Mouse (Mus musculus) liver, postnatal 0 days (tissue): ENCODE results near the gene Pla2g2d. TPM values are rescaled to one million over a fixed set of nuclear protein-coding genes. Genes with fewer than 3 reads are reported as not detected.

Experiments
- ATAC-seq: fragments of 200-750 bp; cut with Nextera tagmentation; 2 replicates; pipeline ENCODE4 v1.8.0; 2017; ENCODE audit warnings: mild to moderate bottlenecking, moderate library complexity
- DNase-seq: peaks from one replicate; pipeline ENCODE4 v3.0.0-alpha.2; 2016
- H3K27ac ChIP-seq: fragments of 300-500 bp; sonication (generic); 2 replicates; pipeline ENCODE4 v1.5.1; 2014; ENCODE audit warnings: antibody characterized with exemption, moderate library complexity, mild to moderate bottlenecking, low read depth
- H3K27me3 ChIP-seq: fragments of 300-500 bp; sonication (generic); 2 replicates; pipeline ENCODE4 v1.6.1; 2014; ENCODE audit warnings: low read length, control low read depth, mixed read lengths; ENCODE audit not compliant: insufficient read depth
- H3K36me3 ChIP-seq: fragments of 300-500 bp; sonication (generic); replicated peaks from 2 replicates; pipeline ENCODE4 v1.6.1; 2014; ENCODE audit warnings: mild to moderate bottlenecking, control low read depth, low read length, moderate library complexity, mixed read lengths; ENCODE audit not compliant: insufficient read depth
- H3K4me1 ChIP-seq: fragments of 300-500 bp; sonication (generic); 2 replicates; pipeline ENCODE4 v1.6.1; 2014; ENCODE audit warnings: antibody characterized with exemption, mild to moderate bottlenecking, control low read depth; ENCODE audit not compliant: insufficient read depth
- H3K4me2 ChIP-seq: fragments of 300-500 bp; sonication (generic); 2 replicates; pipeline ENCODE4 v1.6.1; 2014; ENCODE audit warnings: low read depth, mild to moderate bottlenecking, low read length, moderate library complexity, mixed read lengths
- H3K4me3 ChIP-seq: fragments of 300-500 bp; sonication (generic); 2 replicates; pipeline ENCODE4 v1.5.1; 2014; ENCODE audit warnings: low read depth, low read length
- H3K9ac ChIP-seq: fragments of 300-500 bp; sonication (generic); replicated peaks from 2 replicates; pipeline ENCODE4 v1.6.1; 2014; ENCODE audit warnings: mild to moderate bottlenecking, moderate library complexity
- H3K9me3 ChIP-seq: fragments of 300-500 bp; sonication (generic); 2 replicates; pipeline ENCODE4 v1.6.1; 2016; ENCODE audit warnings: mild to moderate bottlenecking, control low read depth, low read length, mixed read lengths
- CTCF ChIP-seq: sonication (generic); IDR thresholded peaks from 2 replicates; pipeline ENCODE4 v1.5.1; 2016; ENCODE audit warnings: antibody characterized with exemption, low read depth
- EP300 ChIP-seq: IDR thresholded peaks from 2 replicates; pipeline ENCODE4 v1.6.1; 2016; ENCODE audit warnings: antibody characterized with exemption, low read depth, mild to moderate bottlenecking
- WGBS: fragments of 180-500 bp; shearing (Covaris S2); extraction: QIAGEN DNeasy Blood & Tissue Kit; methylation state at CpG from one replicate; pipeline ENCODE4 v1.1.7; 2014; ENCODE audit not compliant: insufficient replicate concordance; 5-methylcytosine and 5-hydroxymethylcytosine counted together
- polyA plus RNA-seq: library from polyadenylated mRNA; unstranded; fragments of >200 nt; fragmentation: Nextera tagmentation; extraction: Ambion mirVana; gene quantifications from 2 replicates; pipeline ENCODE4 v1.2.1, GENCODE M21; 2015

Pla2g2d gene
- 0.05 and 0.06 TPM in 2 replicates for polyA plus RNA-seq

DNA sequence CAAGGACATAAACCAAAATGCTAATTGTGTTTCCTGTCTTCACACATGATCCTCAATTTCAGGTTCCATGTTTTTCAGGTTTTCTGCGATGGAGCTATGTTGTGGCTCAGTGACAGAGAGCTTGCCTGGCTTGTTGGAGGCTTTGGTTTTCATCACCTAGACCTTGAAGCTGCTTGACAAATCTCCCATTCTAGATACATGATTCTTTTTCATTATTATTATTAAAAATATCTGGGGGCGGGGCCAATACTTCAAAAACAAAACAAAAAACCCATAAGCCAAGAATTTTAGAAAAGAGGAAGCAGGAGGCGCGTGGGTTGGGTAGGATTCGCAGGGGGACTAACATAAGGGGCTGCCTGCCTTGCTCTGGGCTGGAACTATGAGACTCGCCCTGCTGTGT is at the start of gene Pla2g2d:
TSS of gene Pla2g2d (plus strand) at position 301 of the 400 bp plus-strand sequence.
- H3K9me3 ChIP-seq = no peaks in the 10 kb centered on the region
- H3K4me1 ChIP-seq = no peaks in the 10 kb centered on the region
- 60% methylated on average over 6 of the region's 6 CpGs for WGBS
- H3K27me3 ChIP-seq = no peaks in the 10 kb centered on the region
- no peak within 1 kb of the TSS for H3K4me2 ChIP-seq
- DNase-seq (no peak), ATAC-seq (no peak)
- no peak within 1 kb of the TSS for H3K27ac ChIP-seq
- no peak within 1 kb of the TSS for H3K9ac ChIP-seq
- no peak for TF ChIP-seq CTCF
- TF ChIP-seq EP300 = no peak
- no peak within 1 kb of the TSS for H3K4me3 ChIP-seq
- no peaks in the 10 kb centered on the region for H3K36me3 ChIP-seq

DNA sequence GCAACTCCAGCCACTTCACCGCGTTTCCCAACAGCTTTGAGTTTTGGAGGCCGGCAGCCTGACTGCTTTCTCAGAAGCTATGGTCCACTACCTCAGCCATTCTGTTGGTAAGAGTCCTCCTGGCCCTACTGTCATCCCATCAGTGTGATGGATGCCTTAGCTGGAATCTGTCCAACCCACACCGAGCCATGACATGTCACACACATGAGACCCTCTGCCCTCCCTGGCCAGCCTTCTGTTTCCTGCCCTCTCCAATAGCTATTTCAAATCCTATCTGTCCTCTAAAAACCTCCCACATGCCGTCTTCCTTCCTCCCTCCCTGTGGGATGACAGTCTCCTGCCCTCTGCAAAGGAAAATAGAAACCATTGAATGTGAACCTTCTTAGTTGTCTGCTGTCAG is 49.8 kb upstream of the Pla2g2d start:
- no peak overlapping the region for H3K4me3 ChIP-seq
- H3K27me3 ChIP-seq = peaks cover 6% of the 10 kb centered on the region; the same call in 1 of the 2 replicates

DNA sequence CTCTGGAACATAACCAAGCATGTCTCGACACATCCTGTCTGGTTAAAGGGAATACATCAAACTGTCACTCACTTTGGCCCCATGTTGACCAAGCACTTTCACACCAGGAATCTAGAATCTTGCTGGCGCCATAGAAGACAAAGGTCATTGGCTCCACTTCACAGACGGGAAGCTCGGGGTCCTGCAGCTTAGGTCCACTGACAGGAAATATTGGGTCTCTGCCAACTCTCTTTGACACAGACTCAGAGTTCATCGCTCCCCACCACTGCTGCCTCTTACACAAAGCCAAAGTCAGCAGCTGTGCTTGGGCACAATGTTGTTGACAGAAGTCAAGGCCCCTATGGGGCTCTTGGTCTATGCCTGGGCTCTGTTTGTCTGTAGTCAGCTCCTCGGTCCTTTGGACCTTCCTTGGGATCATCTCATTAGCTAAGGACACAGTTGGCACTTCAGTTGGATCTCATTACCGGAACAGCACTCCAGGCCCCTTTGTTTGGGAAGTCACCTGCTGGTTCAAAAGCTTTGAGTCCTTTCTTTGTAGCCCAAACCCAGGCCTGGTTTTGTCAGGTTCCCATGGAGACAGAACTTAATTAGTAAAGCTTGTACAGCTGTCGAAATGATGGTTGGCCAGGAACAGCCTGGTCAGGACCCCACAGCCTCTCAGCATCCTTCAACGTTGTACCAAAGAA is 46.4 kb upstream of the Pla2g2d start:
- H3K4me3 ChIP-seq = no peak overlapping the region
- H3K4me1 ChIP-seq = peaks cover 5% of the 10 kb centered on the region; the same call in 1 of the 2 replicates
- H3K9me3 ChIP-seq = no peaks in the 10 kb centered on the region
- no peaks in the 10 kb centered on the region for H3K36me3 ChIP-seq
- 46% methylated on average over 9 of the region's 9 CpGs for WGBS
- ATAC-seq (peak; percentile 25; the same call in 1 of the 2 replicates), DNase-seq (no peak)
- no peak overlapping the region for H3K9ac ChIP-seq
- H3K27ac ChIP-seq = no peak overlapping the region
- TF ChIP-seq CTCF (no peak), EP300 (peak; percentile 56; the same call in 1 of the 2 replicates)
- H3K4me2 ChIP-seq = no peak overlapping the region
- H3K27me3 ChIP-seq = 0 out of 2 replicates have a peak, but pooled peaks cover 3% of the 10 kb centered on the region

More for the DNA sequence above, 49.8 kb upstream of the Pla2g2d start:
- Histone ChIP-seq H3K36me3 (no peaks in the 10 kb centered on the region), H3K9me3 (no peaks in the 10 kb centered on the region), H3K27ac (no peak overlapping the region), H3K9ac (no peak overlapping the region), H3K4me2 (no peak overlapping the region), H3K4me1 (peaks cover 5% of the 10 kb centered on the region; the same call in 1 of the 2 replicates)
- ATAC-seq (no peak), DNase-seq (no peak)
- no peak for TF ChIP-seq CTCF
- WGBS = 53% methylated on average over 5 of the region's 5 CpGs

DNA sequence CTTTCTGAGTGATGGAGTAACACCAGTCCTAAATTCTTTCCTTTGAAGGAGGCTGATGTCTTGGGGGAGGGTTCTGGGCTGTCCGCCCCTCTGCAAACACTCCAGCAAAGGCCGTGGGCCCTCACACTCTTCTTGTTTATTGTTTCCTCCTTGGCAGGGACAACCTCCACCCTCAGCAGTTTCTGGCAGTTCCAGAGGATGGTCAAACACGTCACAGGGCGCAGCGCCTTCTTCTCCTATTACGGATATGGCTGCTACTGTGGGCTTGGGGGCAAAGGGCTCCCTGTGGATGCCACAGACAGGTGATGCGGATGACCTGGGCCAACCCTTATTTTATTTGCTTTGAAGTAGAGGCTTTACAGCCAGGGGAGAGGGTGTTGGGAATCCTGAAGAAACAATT is 41.4 kb upstream of the Pla2g2d start:
- Histone ChIP-seq H3K27ac (no peak overlapping the region), H3K9ac (no peak overlapping the region), H3K4me3 (no peak overlapping the region), H3K9me3 (no peaks in the 10 kb centered on the region), H3K4me1 (no peaks in the 10 kb centered on the region), H3K36me3 (no peaks in the 10 kb centered on the region), H3K27me3 (no peaks in the 10 kb centered on the region), H3K4me2 (no peak overlapping the region)
- ATAC-seq (no peak), DNase-seq (no peak)
- TF ChIP-seq EP300 (no peak), CTCF (no peak)
- 53% methylated on average over 7 of the region's 7 CpGs for WGBS

DNA sequence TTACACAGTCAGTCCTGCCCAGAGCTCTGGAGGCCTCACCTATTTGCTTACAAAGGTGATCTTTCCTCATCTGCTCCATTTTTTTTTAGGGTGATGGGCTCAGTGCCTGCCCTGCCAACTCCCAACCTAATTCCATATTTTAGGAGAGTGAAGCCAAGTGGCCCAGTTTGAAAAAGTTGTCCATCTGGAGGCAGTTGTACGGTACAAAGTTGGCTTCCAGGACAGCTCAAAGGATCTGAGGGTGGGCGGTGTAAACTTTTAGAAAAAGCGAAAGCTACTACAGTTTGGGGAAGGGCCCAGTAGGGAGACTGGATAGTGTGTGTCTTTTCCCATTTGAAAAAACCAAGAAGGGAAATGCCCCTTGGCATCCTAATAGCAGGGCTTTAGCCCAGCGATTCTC is 40.7 kb upstream of the Pla2g2d start:
- no peak overlapping the region for H3K27ac ChIP-seq
- ATAC-seq = no peak
- H3K27me3 ChIP-seq = no peaks in the 10 kb centered on the region
- no peaks in the 10 kb centered on the region for H3K4me1 ChIP-seq
- no peaks in the 10 kb centered on the region for H3K9me3 ChIP-seq
- no peak overlapping the region for H3K4me2 ChIP-seq
- no peaks in the 10 kb centered on the region for H3K36me3 ChIP-seq
- TF ChIP-seq CTCF (no peak), EP300 (no peak)
- 84% methylated on average over 4 of the region's 4 CpGs for WGBS
- H3K9ac ChIP-seq = no peak overlapping the region
- no peak overlapping the region for H3K4me3 ChIP-seq
- DNase-seq = no peak

DNA sequence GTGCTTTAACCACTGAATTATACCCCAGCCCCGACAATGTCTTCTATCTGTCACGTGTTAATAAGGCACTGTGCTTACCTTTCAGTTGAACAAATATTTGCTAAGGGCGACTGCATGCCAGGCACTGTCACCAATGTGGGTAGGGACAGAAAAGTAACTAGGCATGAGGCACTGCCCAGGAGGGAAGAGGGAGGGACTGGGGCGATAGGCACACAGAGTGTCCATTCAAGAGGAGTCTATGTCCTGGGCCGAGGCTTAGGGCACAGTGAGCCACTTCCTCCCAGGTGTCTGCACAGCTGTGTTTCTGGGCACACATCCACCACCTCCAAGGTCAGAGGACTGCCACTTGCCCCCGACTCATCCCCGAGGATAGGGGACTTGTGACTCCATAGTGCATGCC is 38.5 kb upstream of the Pla2g2d start, which contains the start of gene Ubxn10:
TSS of gene Ubxn10 (minus strand) at position 137 of the 400 bp plus-strand sequence.
- no peak within 1 kb of the TSS for H3K4me3 ChIP-seq
- H3K9me3 ChIP-seq = no peaks in the 10 kb centered on the region
- H3K27ac ChIP-seq = no peak within 1 kb of the TSS
- ATAC-seq (no peak), DNase-seq (no peak)
- H3K4me2 ChIP-seq = no peak within 1 kb of the TSS
- TF ChIP-seq EP300 = no peak
- TF ChIP-seq CTCF = no peak
- no peaks in the 10 kb centered on the region for H3K4me1 ChIP-seq
- 47% methylated on average over 7 of the region's 7 CpGs for WGBS
- H3K36me3 ChIP-seq = no peaks in the 10 kb centered on the region
- H3K27me3 ChIP-seq = no peaks in the 10 kb centered on the region
- no peak within 1 kb of the TSS for H3K9ac ChIP-seq
